Mouse (Mus musculus): ENCODE results near the gene Hnrnpa3. TPM values are rescaled to one million over a fixed set of nuclear protein-coding genes. Genes with fewer than 3 reads are reported as not detected.

Hnrnpa3 gene
- total and polyA plus RNA-seq, 3 experiments, result 126 to 437 (median 342) TPM

- Histone ChIP-seq H3K9ac (ENCODE audit: control insufficient read depth, low read depth, low read length, poor library complexity, severe bottlenecking) (no peak overlapping the region), H3K4me1 (ENCODE audit: control insufficient read depth in 1 of 2, insufficient read depth in 2 of 2, low read length in 2 of 2) (peaks cover 8 to 18% of the 10 kb centered on the region in 2 experiments; a peak in 3 of 4 replicates), H3K9me3 (replicated peaks; ENCODE audit: insufficient read depth, low read length) (no peaks in the 10 kb centered on the region), H3K79me2 (ENCODE audit: control insufficient read depth, insufficient read depth, low read length, poor library complexity) (peaks cover 72% of the 10 kb centered on the region), H3K27me3 (ENCODE audit: control insufficient read depth in 1 of 2, insufficient read depth in 2 of 2, low read length in 2 of 2) (no peaks in the 10 kb centered on the region), H3K36me3 (ENCODE audit: control insufficient read depth in 1 of 2, insufficient read depth in 2 of 2, low read length in 2 of 2) (peaks cover 14 to 34% of the 10 kb centered on the region in 2 experiments), H3K4me3 (ENCODE audit: control insufficient read depth in 1 of 2, insufficient read depth in 1 of 2, low read depth in 2 of 2, low read length in 2 of 2) (no peak overlapping the region), H3K27ac (ENCODE audit: control insufficient read depth, low read depth, low read length) (no peak overlapping the region)
- no peak for TF ChIP-seq MYC (IDR thresholded peaks at IDR 0.05; ENCODE audit: low read depth, low read length)
- TF ChIP-seq MXI1 (IDR thresholded peaks at IDR 0.05; ENCODE audit: low read depth, low read length), result no peak
- no peak for TF ChIP-seq MYB (IDR thresholded peaks at IDR 0.05; ENCODE audit: low read depth, low read length)
- TF ChIP-seq MAFK (IDR thresholded peaks at IDR 0.05; ENCODE audit: borderline replicate concordance, low read depth, low read length), result no peak
- no peak for TF ChIP-seq GATA1 (IDR thresholded peaks at IDR 0.05; ENCODE audit: low read depth, low read length)
- TF ChIP-seq NRF1 (IDR thresholded peaks at IDR 0.05; ENCODE audit: insufficient read depth, low read depth, low read length, poor library complexity, severe bottlenecking), result no peak
- no peak for TF ChIP-seq CHD2 (IDR thresholded peaks at IDR 0.05; ENCODE audit: low read length)
- no peak for TF ChIP-seq EP300 (IDR thresholded peaks at IDR 0.05; ENCODE audit: low read depth in 1 of 2, low read length in 2 of 2)
- TF ChIP-seq JUND (IDR thresholded peaks at IDR 0.05; ENCODE audit: low read depth, low read length), result no peak
- no peak for TF ChIP-seq TBP (IDR thresholded peaks at IDR 0.05; ENCODE audit: low read depth, low read length)
- no peak for TF ChIP-seq MEF2A (IDR thresholded peaks at IDR 0.05; ENCODE audit: extremely low read depth, insufficient replicate concordance, low read depth, low read length, poor library complexity, severe bottlenecking)
- TF ChIP-seq CTCF (IDR thresholded peaks at IDR 0.05 in 2 of 3, conservative IDR thresholded peaks at IDR 0.05 in 1 of 3; ENCODE audit: control insufficient read depth in 1 of 3, insufficient read depth in 1 of 3, low read depth in 2 of 3, low read length in 3 of 3, poor library complexity in 1 of 3, severe bottlenecking in 1 of 3), result no peak
- TF ChIP-seq TAL1 (IDR thresholded peaks at IDR 0.05; ENCODE audit: low read length), result no peak
- TF ChIP-seq GABPA (IDR thresholded peaks at IDR 0.05; ENCODE audit: low read depth, low read length), result no peak
- TF ChIP-seq RCOR1 (IDR thresholded peaks at IDR 0.05; ENCODE audit: low read depth, low read length), result no peak
- no peak for TF ChIP-seq MAX (IDR thresholded peaks at IDR 0.05; ENCODE audit: low read length)
- no peak for TF ChIP-seq USF1 (IDR thresholded peaks at IDR 0.05; ENCODE audit: low read depth, low read length)
- DNase-seq (ENCODE audit: low read depth, low spot score), result no peak
Measured at GRCm38 (mm10) chr2:75689482-75690158, 30.6 kb downstream of the Hnrnpa3 start.

GRCm38 (mm10) chr2:75690656-75691055 is 31.6 kb downstream of the Hnrnpa3 start:
- H3K36me3 ChIP-seq (ENCODE audit: control insufficient read depth in 1 of 2, insufficient read depth in 2 of 2, low read length in 2 of 2), result peaks cover 17 to 26% of the 10 kb centered on the region in 2 experiments
- no peak overlapping the region for H3K4me3 ChIP-seq (ENCODE audit: control insufficient read depth in 1 of 2, insufficient read depth in 1 of 2, low read depth in 2 of 2, low read length in 2 of 2)
- H3K9ac ChIP-seq (ENCODE audit: control insufficient read depth, low read depth, low read length, poor library complexity, severe bottlenecking), result no peak overlapping the region
- H3K27me3 ChIP-seq (ENCODE audit: control insufficient read depth in 1 of 2, insufficient read depth in 2 of 2, low read length in 2 of 2), result no peaks in the 10 kb centered on the region
- peaks cover 2 to 14% of the 10 kb centered on the region in 2 experiments; a peak in 3 of 4 replicates for H3K4me1 ChIP-seq (ENCODE audit: control insufficient read depth in 1 of 2, insufficient read depth in 2 of 2, low read length in 2 of 2)
- H3K79me2 ChIP-seq (ENCODE audit: control insufficient read depth, insufficient read depth, low read length, poor library complexity), result peaks cover 76% of the 10 kb centered on the region
- H3K9me3 ChIP-seq (replicated peaks; ENCODE audit: insufficient read depth, low read length), result no peaks in the 10 kb centered on the region
- DNase-seq (ENCODE audit: low read depth, low spot score), result no peak
- no peak overlapping the region for H3K27ac ChIP-seq (ENCODE audit: control insufficient read depth, low read depth, low read length)
- no peak for TF ChIP-seq CTCF (IDR thresholded peaks at IDR 0.05 in 2 of 3, conservative IDR thresholded peaks at IDR 0.05 in 1 of 3; ENCODE audit: control insufficient read depth in 1 of 3, insufficient read depth in 1 of 3, low read depth in 2 of 3, low read length in 3 of 3, poor library complexity in 1 of 3, severe bottlenecking in 1 of 3)
- TF ChIP-seq MYB (IDR thresholded peaks at IDR 0.05; ENCODE audit: low read depth, low read length), result no peak
- TF ChIP-seq RAD21 (IDR thresholded peaks at IDR 0.05; ENCODE audit: low read depth, low read length), result no peak
- TF ChIP-seq HCFC1 (IDR thresholded peaks at IDR 0.05; ENCODE audit: low read depth, low read length), result no peak
- no peak for TF ChIP-seq ZMIZ1 (IDR thresholded peaks at IDR 0.05; ENCODE audit: low read depth, low read length)
- no peak for TF ChIP-seq MAFK (IDR thresholded peaks at IDR 0.05; ENCODE audit: borderline replicate concordance, low read depth, low read length)
- TF ChIP-seq POLR2AphosphoS5 (IDR thresholded peaks at IDR 0.05; ENCODE audit: borderline replicate concordance, low read depth, low read length), result no peak
- no peak for TF ChIP-seq TBP (IDR thresholded peaks at IDR 0.05; ENCODE audit: low read depth, low read length)
- TF ChIP-seq JUND (IDR thresholded peaks at IDR 0.05; ENCODE audit: low read depth, low read length), result no peak
